Mouse (Mus musculus) testis, adult 2 months (tissue): ENCODE data around the gene Vps8. TPM values are rescaled to one million over a fixed set of nuclear protein-coding genes. Genes with fewer than 3 reads are reported as not detected.

Experiments used
- H3K27ac ChIP-seq: fragments of 200-500 bp; 2 replicates; pipeline ENCODE4 v1.5.1; 2012; ENCODE audit warnings: low read depth, low read length; ENCODE audit not compliant: control insufficient read depth, insufficient read depth
- H3K27me3 ChIP-seq: fragments of 200-500 bp; 2 replicates; pipeline ENCODE4 v1.6.1; 2012; ENCODE audit warnings: mild to moderate bottlenecking, low read length, moderate library complexity; ENCODE audit not compliant: control insufficient read depth, insufficient read depth
- H3K36me3 ChIP-seq: fragments of 200-500 bp; 2 replicates; pipeline ENCODE4 v1.6.1; 2012; ENCODE audit warnings: mild to moderate bottlenecking, low read length; ENCODE audit not compliant: control insufficient read depth, insufficient read depth
- H3K4me1 ChIP-seq: fragments of 200-500 bp; 2 replicates; pipeline ENCODE4 v1.6.1; 2012; ENCODE audit warnings: low read length; ENCODE audit not compliant: control insufficient read depth, insufficient read depth
- H3K4me3 ChIP-seq: fragments of 200-500 bp; 2 replicates; pipeline ENCODE4 v1.5.1; 2012; ENCODE audit warnings: low read depth, mild to moderate bottlenecking, low read length, moderate library complexity, mixed read lengths; ENCODE audit not compliant: control insufficient read depth
- CTCF ChIP-seq: fragments of 200-500 bp; IDR thresholded peaks from 2 replicates; pipeline ENCODE4 v1.5.1; 2012; ENCODE audit warnings: low read depth, mild to moderate bottlenecking, inconsistent platforms, low read length, moderate library complexity; ENCODE audit not compliant: control insufficient read depth, insufficient read depth, insufficient replicate concordance
- POLR2A ChIP-seq: fragments of 200-500 bp; IDR thresholded peaks from 2 replicates; pipeline ENCODE4 v1.6.1; 2012; ENCODE audit warnings: low read depth, mild to moderate bottlenecking, inconsistent platforms, low read length, moderate library complexity; ENCODE audit not compliant: control insufficient read depth
- polyA plus RNA-seq: library from polyadenylated mRNA; depleted of rRNA; stranded (reverse); fragments of >200 nt; gene quantifications from 2 replicates; pipeline ENCODE4 v1.2.3, GENCODE M21; 2012

The Vps8 gene
- polyA plus RNA-seq, 1 experiment, result 9.6 TPM

DNA sequence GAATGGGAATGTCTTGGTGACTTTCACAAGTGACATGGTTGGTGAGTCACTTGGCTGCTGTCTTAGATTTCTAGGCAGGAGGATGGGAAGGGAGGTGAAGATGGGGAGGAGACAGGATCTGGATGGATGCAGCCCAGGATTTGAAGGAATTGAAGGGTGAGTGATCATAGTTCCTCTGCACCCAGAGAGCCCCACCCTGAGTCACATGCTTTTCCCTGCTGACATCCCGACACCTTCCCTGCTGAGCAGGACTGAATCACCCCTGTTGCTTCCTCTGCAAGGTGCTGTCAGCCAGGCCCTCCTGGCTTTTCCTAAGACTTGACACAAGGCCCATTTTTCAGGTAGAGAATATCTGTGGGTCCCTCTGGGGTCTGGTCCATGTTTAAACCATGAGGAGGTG is 41.4 kb upstream of the Vps8 start:
- no peak overlapping the region for H3K27ac ChIP-seq
- H3K36me3 ChIP-seq, result no peaks in the 10 kb centered on the region
- no peaks in the 10 kb centered on the region for H3K27me3 ChIP-seq
- no peak for TF ChIP-seq POLR2A
- no peak for TF ChIP-seq CTCF
- no peaks in the 10 kb centered on the region for H3K4me1 ChIP-seq
- no peak overlapping the region for H3K4me3 ChIP-seq

DNA sequence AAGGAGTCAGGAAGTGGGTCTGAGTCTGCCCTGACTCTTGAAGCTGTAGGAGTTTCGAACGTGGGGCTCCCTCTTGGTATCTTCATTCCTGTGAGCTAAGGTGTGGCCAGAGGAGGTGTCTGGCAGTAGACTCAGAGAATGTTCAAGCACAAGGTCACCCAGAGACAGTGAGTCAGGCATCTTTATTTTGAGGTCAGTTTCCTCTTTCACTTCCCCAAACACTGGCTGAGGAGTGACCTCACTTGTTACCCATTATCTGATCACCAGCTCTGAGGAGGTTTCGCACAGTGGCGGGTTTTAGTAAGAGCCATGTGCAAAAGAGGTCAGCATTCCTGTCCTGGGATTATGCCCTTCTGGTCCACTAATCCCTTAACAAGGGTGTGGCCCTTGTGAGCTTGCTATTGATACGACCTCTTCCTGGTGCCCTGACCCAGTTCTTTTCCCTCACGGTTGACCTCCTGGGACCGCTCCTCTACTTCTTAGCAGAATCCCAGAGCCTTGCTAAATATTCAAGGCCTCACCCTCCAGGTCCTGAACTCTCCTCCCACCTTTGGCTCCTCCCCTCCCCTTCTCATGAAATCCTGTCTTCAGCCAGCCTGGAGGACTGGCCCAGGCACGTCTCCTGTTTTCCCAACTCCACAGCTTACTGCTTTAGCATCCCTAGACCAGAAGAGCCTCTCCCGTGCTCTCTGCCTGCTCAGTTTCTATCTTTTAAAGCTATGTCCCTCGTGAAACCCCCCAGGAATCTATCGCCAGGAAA is 40.6 kb upstream of the Vps8 start:
- TF ChIP-seq POLR2A (no peak), CTCF (no peak)
- Histone ChIP-seq H3K27me3 (no peaks in the 10 kb centered on the region), H3K4me1 (no peaks in the 10 kb centered on the region), H3K27ac (no peak overlapping the region), H3K36me3 (no peaks in the 10 kb centered on the region), H3K4me3 (no peak overlapping the region)

GRCm38 (mm10) chr16:21385926-21386881 is 36.7 kb upstream of the Vps8 start:
- Histone ChIP-seq H3K4me1 (no peaks in the 10 kb centered on the region; the same call in 1 of the 2 replicates), H3K36me3 (no peaks in the 10 kb centered on the region), H3K27ac (no peak overlapping the region), H3K27me3 (no peaks in the 10 kb centered on the region), H3K4me3 (no peak overlapping the region)
- TF ChIP-seq POLR2A (no peak), CTCF (no peak)

DNA sequence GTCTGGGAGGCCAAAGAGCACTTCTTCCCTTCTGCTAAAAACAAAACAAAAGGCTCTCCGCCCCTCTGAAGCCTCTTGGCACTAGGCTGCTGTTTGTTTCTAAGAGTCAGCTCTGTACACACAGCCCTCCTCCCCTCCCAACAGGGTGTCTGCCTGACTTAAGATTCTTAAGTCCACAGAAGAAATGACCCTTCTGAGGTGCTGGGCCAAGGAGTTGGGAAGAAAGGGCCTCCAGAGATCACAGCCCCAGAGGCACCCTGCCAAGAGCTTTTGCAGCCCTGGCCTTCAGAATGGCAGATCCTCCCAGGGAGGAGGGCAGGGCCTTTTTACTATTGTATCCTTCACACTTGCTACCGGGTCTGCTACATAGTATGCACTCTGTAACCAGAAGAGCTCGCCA is 33.6 kb upstream of the Vps8 start:
- TF ChIP-seq CTCF (no peak), POLR2A (no peak)
- Histone ChIP-seq H3K27ac (no peak overlapping the region; the same call in 1 of the 2 replicates), H3K27me3 (no peaks in the 10 kb centered on the region), H3K4me1 (no peaks in the 10 kb centered on the region; the same call in none of the 2 replicates), H3K36me3 (no peaks in the 10 kb centered on the region), H3K4me3 (no peak overlapping the region)

DNA sequence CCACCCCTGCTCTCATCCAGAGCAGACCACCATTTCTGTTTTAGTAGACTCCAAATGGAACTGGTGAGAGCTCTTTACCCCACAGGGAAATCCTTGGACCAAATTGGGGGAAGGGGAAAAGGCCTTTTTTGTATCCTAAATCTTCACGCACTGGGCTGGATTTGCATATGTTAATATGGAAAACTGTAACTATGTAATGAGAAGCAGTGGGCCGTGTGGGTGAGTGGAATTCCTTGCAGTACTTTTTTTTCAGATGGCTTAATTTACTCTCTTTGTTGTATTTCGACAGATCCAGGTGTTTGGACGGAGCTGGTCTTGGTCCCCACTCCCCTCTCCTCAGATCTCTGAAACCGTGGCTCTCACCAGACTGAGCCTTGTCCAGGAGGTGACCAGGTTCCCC is 32.2 kb upstream of the Vps8 start:
- Histone ChIP-seq H3K4me1 (no peaks in the 10 kb centered on the region; the same call in none of the 2 replicates), H3K4me3 (no peak overlapping the region), H3K27me3 (no peaks in the 10 kb centered on the region), H3K36me3 (no peaks in the 10 kb centered on the region), H3K27ac (no peak overlapping the region)
- TF ChIP-seq CTCF (no peak), POLR2A (no peak)

GRCm38 (mm10) chr16:21392099-21392498 is 30.8 kb upstream of the Vps8 start:
- no peak overlapping the region for H3K27ac ChIP-seq
- H3K27me3 ChIP-seq, result no peaks in the 10 kb centered on the region

More at GRCm38 (mm10) chr16:21392099-21392498, 30.8 kb upstream of the Vps8 start:
- Histone ChIP-seq H3K36me3 (no peaks in the 10 kb centered on the region), H3K4me3 (no peak overlapping the region), H3K4me1 (no peaks in the 10 kb centered on the region; the same call in none of the 2 replicates)
- TF ChIP-seq POLR2A (no peak), CTCF (peak; percentile 89; the same call in 1 of the 2 replicates)
